Mouse (Mus musculus) heart, postnatal 14 days (tissue): ENCODE results near the gene Cald1. TPM values are rescaled to one million over a fixed set of nuclear protein-coding genes. Genes with fewer than 3 reads are reported as not detected.

Experiments
- DNase-seq, 2 experiments: peaks; one replicate each; pipeline ENCODE4 v3.0.0; 2021 to 2022
- intact Hi-C: fragments of 180-260 bp; cut with DNase I; formaldehyde crosslinking; loops from one replicate; pipeline ENCODE4 v1.15.1; 2025
- total RNA-seq, 2 experiments: library from RNA; stranded (reverse); gene quantifications; 2 replicates each; pipeline ENCODE4 v1.2.3; 2021

The Cald1 gene
- total RNA-seq, 2 experiments from 2014 or later = 56.0 to 59.6 TPM

DNA sequence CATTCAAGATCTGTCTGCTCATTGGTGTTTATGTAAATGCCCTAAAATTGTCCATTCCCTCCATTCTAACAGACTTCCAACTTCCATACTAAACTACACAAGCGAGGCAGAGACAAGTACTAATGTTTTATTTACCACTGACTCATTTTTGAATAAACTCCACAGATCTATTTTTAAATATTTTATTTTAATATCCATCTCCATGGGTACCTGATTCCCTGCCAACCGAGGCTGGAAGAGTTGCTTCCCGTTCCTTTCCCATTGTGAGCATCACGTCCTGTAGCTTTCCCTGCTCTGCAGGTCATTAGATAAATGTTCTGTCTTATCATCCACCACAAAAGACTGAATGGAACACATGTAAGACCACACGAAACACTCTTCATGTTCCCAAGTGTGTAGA, 60.5 kb downstream of the Cald1 start:
- DNase-seq = no peak
- intact Hi-C loops = no loop called here

- DNase-seq = peak; percentile 49 to 59
- intact Hi-C loops = loop anchor here (2.0 kb wide), 1 partner anchor 22 kb away; no protein-coding TSS in a partner anchor
Measured at GRCm38 (mm10) chr6:34660724-34661123, 62.4 kb downstream of the Cald1 start.

- intact Hi-C loops = no loop called here
- no peak for DNase-seq
Measured at GRCm38 (mm10) chr6:34662626-34663025, 64.3 kb downstream of the Cald1 start.

DNA sequence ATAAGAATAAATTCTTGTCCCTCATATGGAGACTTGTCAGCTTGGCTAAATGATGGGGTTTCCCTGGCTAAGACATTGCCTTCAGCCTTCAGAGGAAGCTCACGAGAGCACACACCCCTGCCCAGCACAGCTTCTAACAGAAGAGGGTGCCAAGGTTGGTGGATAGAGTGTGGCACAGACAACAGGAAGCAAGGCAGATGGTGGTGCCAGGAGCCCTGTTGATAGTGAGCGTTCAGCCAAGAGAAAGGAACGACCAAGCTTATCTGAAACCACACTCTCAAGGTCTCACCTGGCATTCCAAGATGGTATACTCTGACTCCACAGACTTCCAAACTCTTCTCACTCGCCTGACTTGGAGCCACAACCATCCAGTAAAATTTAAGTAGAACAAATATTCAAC, 66.0 kb downstream of the Cald1 start:
- intact Hi-C loops = no loop called here

GRCm38 (mm10) chr6:34664749-34665148, 66.4 kb downstream of the Cald1 start:
- intact Hi-C loops = no loop called here
- no peak for DNase-seq

More for the DNA sequence above, 66.0 kb downstream of the Cald1 start:
- no peak for DNase-seq

- no peak for DNase-seq
- intact Hi-C loops = no loop called here
Measured at GRCm38 (mm10) chr6:34668739-34669254, 70.5 kb downstream of the Cald1 start.

DNA sequence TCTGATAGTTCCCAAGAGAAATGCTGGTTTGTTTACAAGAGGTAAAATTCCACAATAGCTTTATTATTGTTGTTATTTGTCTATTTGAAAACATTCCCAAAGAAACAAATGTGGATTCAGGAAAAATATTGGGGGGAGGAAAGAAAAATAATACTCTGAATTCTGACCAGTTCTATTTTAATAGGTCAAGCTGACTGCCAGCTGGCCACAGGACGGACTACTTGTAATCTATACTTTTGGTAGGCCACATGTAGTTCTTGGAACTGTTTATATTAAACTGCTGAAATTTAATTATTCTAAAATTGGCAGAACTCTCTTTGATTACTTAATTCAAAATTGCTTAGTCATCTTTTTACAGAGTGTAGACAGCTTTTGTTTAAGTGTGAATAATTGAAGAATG, 73.1 kb downstream of the Cald1 start:
- DNase-seq = no peak
- intact Hi-C loops = no loop called here

DNA sequence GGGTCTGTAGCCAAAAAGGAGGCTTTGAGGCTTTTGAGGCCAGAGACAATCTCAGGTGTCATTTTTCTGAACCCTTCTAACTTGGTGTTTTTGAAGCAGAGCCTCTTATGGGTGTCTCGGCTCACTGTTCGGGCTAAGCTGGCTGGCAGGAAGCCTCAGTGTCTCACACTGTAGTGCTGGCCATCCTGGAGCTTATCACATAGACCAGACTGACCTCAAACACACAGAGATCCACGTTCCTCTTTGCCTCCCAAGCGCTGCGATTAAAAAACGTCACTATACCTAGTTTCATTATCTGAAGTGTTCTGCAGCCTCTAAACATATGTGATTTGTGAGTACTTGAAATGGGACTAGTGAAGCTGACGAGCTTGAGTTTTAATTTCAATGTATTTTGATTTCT, 76.1 kb downstream of the Cald1 start:
- intact Hi-C loops = no loop called here

DNA sequence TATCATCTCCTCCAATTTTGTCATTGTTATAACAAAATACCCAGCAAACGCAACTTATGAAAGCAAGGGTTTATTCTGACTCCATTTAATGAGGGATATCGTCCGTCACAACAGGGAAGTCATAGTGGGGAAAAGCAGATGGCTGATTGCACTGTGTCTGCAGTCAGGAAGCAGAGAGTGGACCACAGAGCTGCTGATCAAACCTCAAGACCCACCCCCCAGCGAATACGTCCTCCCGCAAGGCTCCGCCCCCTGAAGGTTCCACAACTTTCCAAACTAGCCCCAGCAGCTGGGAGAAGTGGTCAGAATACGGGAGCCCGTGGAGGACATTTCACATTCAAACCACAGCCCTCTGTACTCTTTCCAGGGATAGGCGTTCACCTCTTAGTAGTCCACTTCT, 76.6 kb downstream of the Cald1 start:
- no peak for DNase-seq
- intact Hi-C loops = no loop called here

More for the DNA sequence above, 76.1 kb downstream of the Cald1 start:
- DNase-seq = no peak

GRCm38 (mm10) chr6:34682126-34682525, 83.8 kb downstream of the Cald1 start:
- intact Hi-C loops = no loop called here
- no peak for DNase-seq

- intact Hi-C loops = loop anchor here (5.0 kb wide), 1 partner anchor 67 kb away; no protein-coding TSS in a partner anchor
- peak; percentile 33 to 41 for DNase-seq
Measured at GRCm38 (mm10) chr6:34684886-34685285, 86.6 kb downstream of the Cald1 start.

DNA sequence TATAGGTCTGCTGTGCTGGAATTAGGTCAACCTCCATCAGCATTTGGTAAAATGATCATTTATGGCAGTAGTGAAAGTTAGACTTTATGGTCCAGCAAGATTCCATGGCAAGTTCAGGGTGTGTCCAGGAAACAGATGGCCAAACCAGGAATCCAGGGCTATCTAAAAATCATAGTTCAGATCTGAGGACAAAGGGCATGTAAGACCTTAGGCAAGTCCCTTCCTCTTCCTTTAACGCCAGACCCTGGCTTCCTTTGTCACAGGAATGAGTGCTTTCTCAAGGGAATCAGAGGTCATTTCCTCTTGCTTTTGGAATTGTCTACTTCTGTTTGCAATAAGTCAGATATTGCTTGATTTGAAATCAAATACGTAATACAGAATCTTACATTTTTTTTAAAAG, 90.7 kb downstream of the Cald1 start:
- intact Hi-C loops = loop anchor here (5.0 kb wide), 1 partner anchor 63 kb away; no protein-coding TSS in a partner anchor
- no peak for DNase-seq

GRCm38 (mm10) chr6:34691416-34691815, 93.1 kb downstream of the Cald1 start:
- intact Hi-C loops = no loop called here
- DNase-seq = no peak

DNA sequence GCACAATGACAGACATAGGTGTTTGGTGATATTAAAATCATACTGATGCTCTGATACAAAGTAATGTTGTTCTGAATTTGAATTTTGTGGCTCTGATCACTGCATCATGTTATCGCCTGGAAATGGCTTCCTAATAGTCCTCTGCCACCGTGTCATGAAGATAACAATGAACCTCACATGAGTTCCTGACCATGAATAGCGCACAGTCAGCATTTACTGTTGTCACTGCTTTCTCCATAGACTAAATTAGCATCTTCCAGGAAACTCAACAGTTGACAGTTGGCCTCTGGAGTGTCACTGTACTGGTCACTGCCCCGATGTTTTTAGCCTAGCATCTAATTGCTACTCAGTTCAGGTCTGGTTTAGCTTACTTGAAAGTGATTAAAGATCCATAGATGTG, 95.8 kb downstream of the Cald1 start:
- DNase-seq = no peak
- intact Hi-C loops = no loop called here

DNA sequence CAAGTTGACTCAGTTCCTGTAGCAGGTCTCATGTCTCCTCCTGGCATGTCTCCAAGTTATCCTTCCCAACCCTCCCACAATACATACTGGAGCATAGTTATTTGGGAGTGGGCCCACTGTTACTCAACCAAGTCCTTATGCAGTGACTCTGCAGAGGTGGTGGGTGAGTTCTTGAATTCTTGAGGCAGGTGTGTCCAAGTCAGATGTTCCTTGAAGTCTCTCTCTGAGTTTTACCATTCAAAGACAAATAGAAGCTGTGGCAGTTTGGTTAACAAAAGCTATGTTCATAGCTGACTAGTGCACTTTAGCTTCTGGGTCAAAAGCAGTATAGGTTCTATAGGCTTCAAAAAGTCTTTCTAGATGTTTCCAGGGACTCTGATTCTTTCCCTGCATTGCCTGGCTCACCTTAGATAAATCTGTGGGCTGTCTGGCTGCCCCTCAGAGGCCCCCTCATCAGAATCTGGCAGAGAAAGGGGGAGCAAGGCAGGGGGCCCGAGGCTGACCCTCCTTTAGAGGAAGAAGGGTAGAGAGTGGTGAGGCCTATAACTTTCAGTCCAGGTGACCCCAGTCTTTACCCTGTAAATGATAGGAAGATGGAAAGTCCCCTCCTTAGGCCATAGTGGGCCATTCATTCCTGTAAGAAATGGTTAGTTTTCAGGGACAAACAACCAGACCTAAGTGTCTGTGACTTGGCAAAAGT, 105.3 kb downstream of the Cald1 start:
- no peak for DNase-seq
- intact Hi-C loops = no loop called here

GRCm38 (mm10) chr6:34707521-34707920, 109.2 kb downstream of the Cald1 start:
- intact Hi-C loops = loop anchor here (5.0 kb wide), 1 partner anchor 110 kb away; the partner anchor contains the start of gene Cald1
- DNase-seq = no peak

- intact Hi-C loops = loop anchor here (5.0 kb wide), 1 partner anchor 111 kb away; the partner anchor contains the start of gene Cald1
- peak; percentile 41 to 56 for DNase-seq
Measured at GRCm38 (mm10) chr6:34708650-34709265, 110.5 kb downstream of the Cald1 start.

DNA sequence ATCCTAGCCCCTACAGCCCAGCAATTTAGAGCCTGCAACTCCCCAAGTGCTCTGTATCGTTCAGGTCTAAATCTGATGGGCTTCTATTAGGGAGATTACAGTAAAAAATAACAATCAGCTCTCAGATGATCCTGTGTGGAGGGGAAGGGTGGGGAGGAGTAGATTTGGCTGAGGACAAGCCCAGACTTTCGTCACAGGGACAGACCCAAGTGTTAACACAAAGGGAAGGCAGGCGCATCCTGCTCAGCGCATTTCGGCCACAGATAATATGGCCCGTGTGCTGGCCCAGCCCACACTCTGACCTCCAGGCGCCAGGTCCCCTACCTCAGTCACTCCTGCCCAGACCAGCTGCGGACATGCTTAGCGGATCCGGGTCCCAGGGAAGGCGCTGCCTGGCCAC, 111.0 kb downstream of the Cald1 start:
- DNase-seq = peak; percentile 67 to 69
- intact Hi-C loops = loop anchor here (5.0 kb wide), 1 partner anchor 112 kb away; the partner anchor contains the start of gene Cald1

DNA sequence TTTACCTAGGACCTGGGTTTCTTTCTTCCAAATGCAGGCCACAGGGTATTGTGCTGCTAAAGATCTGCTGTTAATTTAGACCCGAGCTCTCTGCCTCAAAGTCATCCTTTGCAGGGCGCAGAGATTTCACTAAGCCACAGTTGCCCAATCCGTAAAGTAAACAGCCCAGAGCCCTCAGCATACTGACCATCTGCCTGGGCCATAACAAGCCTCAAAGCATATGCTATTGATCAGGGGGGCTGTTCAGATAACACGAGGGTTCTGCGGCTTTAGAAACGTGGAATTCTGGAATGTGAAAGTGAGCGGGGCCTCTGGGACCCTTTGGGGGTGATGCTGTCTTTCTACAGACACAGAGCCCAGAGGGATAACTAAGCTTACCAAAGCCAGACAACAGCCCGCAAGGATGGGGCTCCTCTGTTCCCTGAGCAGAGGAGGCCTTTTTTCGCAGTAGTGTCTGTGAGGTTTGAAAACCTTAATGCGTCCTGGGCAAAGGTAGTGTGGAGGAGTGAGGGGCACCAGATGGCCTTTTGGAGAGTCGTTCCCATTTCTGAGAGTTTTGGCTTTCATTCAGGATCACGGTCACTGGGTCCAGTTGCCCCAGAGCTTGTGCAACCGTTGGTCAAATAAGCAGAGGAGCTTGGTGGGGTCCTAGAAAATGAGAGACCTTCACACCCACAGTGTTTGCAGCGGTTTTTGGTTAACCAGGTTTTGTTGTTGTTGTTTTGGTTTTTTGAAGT, 111.8 kb downstream of the Cald1 start:
- DNase-seq = no peak
- intact Hi-C loops = loop anchor here (5.0 kb wide), 1 partner anchor 113 kb away; the partner anchor contains the start of gene Cald1

GRCm38 (mm10) chr6:34710848-34711247, 112.5 kb downstream of the Cald1 start:
- intact Hi-C loops = no loop called here
- no peak for DNase-seq

- no peak for DNase-seq
- intact Hi-C loops = no loop called here
Measured at GRCm38 (mm10) chr6:34711620-34712019, 113.3 kb downstream of the Cald1 start.
